8 mouse cellular contexts compared by ENCODE assay signal in the genomic region with DNA sequence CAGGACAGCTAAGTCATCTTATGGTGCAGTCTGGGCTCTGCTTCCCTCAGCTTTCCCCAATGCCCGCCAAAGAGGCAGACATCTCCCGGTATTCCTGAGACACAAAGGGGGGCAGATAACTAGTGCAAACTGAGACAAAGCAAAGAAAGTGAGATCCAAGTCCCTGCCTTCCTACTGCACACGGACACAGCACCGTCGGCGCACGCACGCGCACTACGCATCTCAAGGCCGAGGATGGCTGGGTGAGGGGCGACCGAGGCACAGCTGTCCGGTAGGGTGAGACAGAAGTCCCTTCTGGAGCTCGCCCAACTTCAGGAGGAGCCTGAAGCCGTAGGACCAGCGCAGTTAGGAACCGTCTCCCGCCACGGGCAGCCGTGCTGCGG. TPM values are rescaled to one million over a fixed set of nuclear protein-coding genes. Genes with fewer than 3 reads are reported as not detected.
A peak's percentile ranks its signal among the peaks of the same experiment; 100 is the strongest.
DNase-seq lines count a peak whose midpoint lies in the region; ATAC-seq and TF ChIP-seq lines count a peak whose summit lies in the region.

No protein-coding gene starts in this region.

- peaks cover 7% of the 10 kb centered on the region; the same call in 1 of the 2 replicates for H3K4me1 ChIP-seq in embryonic fibroblast, embryonic 13.5 days (ENCODE audit: control insufficient read depth, insufficient read depth, low read length)

- peak overlapping the region; percentile 84 for H3K4me3 ChIP-seq in embryonic fibroblast, embryonic 13.5 days (ENCODE audit: insufficient read depth, low read length)

- no peak for TF ChIP-seq CTCF in embryonic fibroblast, embryonic 13.5 days (IDR thresholded peaks at IDR 0.05; ENCODE audit: borderline replicate concordance, insufficient read depth, low read length)

- TF ChIP-seq POLR2A in embryonic fibroblast, embryonic 13.5 days (IDR thresholded peaks at IDR 0.05; ENCODE audit: low read depth, low read length) = no peak; the same call in 1 of the 2 replicates

- no peak for DNase-seq in cerebellum, adult 11 months
- DNase-seq in ZHBTc4 (ENCODE audit: low read depth, low spot score) = peak; percentile 82
- DNase-seq in heart, postnatal 4 days = peak; percentile 75
- peak; percentile 34 for DNase-seq in left cerebral cortex, adult 11 months (ENCODE audit: low spot score)
- peak; percentile 70 for DNase-seq in lung, postnatal 14 days
- DNase-seq in retina, postnatal 7 days (ENCODE audit: low read depth, low spot score) = peak; percentile 50

- ATAC-seq in cerebellum, adult (ENCODE audit: insufficient number of reproducible peaks, low FRiP score, low TSS enrichment) = peak; percentile 57

- peak overlapping the region; percentile 87 for H3K27ac ChIP-seq in embryonic fibroblast, embryonic 13.5 days (ENCODE audit: insufficient read depth, low read length)

RNA-seq across cellular contexts. Expression of a gene that starts 0.5 kb away (rescaled TPM):
- 53.7 and 54.2 TPM in 2 replicates for polyA plus RNA-seq in embryonic fibroblast, embryonic 13.5 days (2011; ENCODE audit: insufficient read length, low read depth, missing spikeins)
- 10 to 100 TPM; 39.5 to 39.9 TPM for total RNA-seq in heart, postnatal 4 days (2021)

RNA-seq across cellular contexts. Expression of a gene that starts 23.6 kb away (rescaled TPM):
- not detected in 2 replicates for polyA plus RNA-seq in embryonic fibroblast, embryonic 13.5 days (2011; ENCODE audit: insufficient read length, low read depth, missing spikeins)
- total RNA-seq in heart, postnatal 4 days (2021) = not detected
